Mouse (Mus musculus) embryonic stem cell, embryonic (primary cell): ENCODE measurements around the gene Nags.

Experiments
- CTCF ChIA-PET, 4 experiments: fragments of 300-600 bp in 2 of 4; fragments of 350-600 bp in 2 of 4; sonication (Branson Sonifier 250); formaldehyde crosslinking; loops; one replicate each; lab custom pipeline; 2022; ENCODE audit warnings: inconsistent platforms in 2 of 4; lab: Charles Lee
- POLR2A ChIA-PET, 4 experiments: fragments of 300-600 bp in 2 of 4; fragments of 350-600 bp in 2 of 4; sonication (Branson Sonifier 250); formaldehyde crosslinking; loops; one replicate each; lab custom pipeline; 2022; ENCODE audit warnings: antibody characterized with exemption in 4 of 4, inconsistent platforms in 1 of 4; lab: Charles Lee

Nags gene

GRCm38 (mm10) chr11:102145471-102146001 lies at the start of gene Nags:
Gene Nags (plus strand): TSS chr11:102145513.
- POLR2A ChIA-PET, result interaction anchor here in 2 of 4 experiments (0.9 to 1.4 kb wide), 3 partner anchors 9 to 122 kb away, joined by 3 read pairs; no protein-coding TSS in a partner anchor
- CTCF ChIA-PET, result interaction anchor here (0.5 to 1.3 kb wide), 6 partner anchors 11 to 139 kb away, joined by 3 to 4 read pairs (median 3); partner anchors contain the start of gene Tmem101 (in 2 of the 4)

DNA sequence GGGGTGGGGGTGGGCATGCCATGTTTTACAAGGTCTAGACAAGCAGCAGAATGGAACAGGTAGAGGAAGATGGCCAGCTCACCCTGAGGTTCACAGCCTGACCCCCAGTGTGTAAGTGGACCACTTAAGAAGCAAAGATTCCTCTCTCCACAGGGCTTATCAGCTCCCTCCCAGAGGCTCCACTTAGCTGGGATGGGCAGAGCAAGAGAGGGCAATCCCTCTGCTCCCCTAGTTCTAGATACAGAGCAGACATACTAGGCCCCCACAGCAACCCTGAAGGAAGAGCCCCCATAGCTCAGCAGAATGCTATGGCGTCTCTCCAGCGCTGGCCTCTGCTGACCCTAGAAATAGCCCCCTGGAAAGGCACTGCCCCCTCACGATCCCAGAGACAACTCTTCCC lies 49.6 kb upstream of the Nags start:
- ChIA-PET POLR2A (interaction anchor here in 2 of 4 experiments (0.6 to 1.6 kb wide), 10 partner anchors 8 to 1561 kb away, joined by 3 to 5 read pairs (median 3); partner anchors contain the start of genes G6pc3 (in 1 of the 2) and Tmem101 (in 1 of the 2)), CTCF (interaction anchor here in 1 of 4 experiments (0.7 to 1.6 kb wide), 2 partner anchors 8 to 392 kb away, joined by 3 to 6 read pairs; no protein-coding TSS in a partner anchor)

DNA sequence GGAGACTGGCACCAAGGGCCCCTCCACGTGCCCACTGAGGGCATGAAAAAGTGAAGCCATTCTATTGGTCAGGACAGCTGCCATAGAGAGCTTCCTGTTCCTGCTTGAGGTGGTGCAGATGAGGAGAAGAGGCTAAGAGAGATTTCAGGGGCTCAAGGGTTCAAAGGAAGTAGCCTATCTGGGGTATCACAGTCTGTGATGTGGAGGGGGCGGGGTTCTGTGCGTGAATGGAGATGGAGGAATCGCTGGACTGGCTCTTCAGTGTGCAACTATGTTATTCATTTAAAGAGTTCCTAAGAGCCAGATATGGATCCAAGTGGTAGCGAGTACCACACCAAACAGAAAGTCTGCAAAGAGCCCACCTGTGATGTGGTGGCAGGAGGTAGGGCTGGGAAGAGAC lies 48.9 kb upstream of the Nags start:
- POLR2A ChIA-PET, result interaction anchor here in 3 of 4 experiments (0.6 to 1.6 kb wide), 13 partner anchors 9 to 1683 kb away, joined by 3 to 5 read pairs (median 3); partner anchors contain the start of genes Cfap97d1 (in 1 of the 3), Cntd1 (in 1 of the 3), Coa3 (in 1 of the 3) and G6pc3 (in 1 of the 3)

GRCm38 (mm10) chr11:102096887-102097391 lies 48.4 kb upstream of the Nags start:
- ChIA-PET CTCF (interaction anchor here in 3 of 4 experiments (0.6 to 1.6 kb wide), 10 partner anchors 9 to 612 kb away, joined by 3 to 6 read pairs (median 4); no protein-coding TSS in a partner anchor), POLR2A (interaction anchor here (0.6 to 1.6 kb wide), 16 partner anchors 10 to 1683 kb away, joined by 3 to 5 read pairs (median 3); partner anchors contain the start of genes Cfap97d1 (in 1 of the 4), Cntd1 (in 1 of the 4), Coa3 (in 1 of the 4) and Tmem101 (in 1 of the 4))

More for the DNA sequence above, 48.9 kb upstream of the Nags start:
- CTCF ChIA-PET, result interaction anchor here in 3 of 4 experiments (0.6 to 1.6 kb wide), 7 partner anchors 9 to 612 kb away, joined by 3 to 6 read pairs (median 4); no protein-coding TSS in a partner anchor

- ChIA-PET POLR2A (interaction anchor here in 3 of 4 experiments (0.5 to 1.8 kb wide), 4 partner anchors 33 to 128 kb away, joined by 3 to 8 read pairs (median 5); partner anchors contain the start of gene Hdac5 (in 1 of the 3)), CTCF (interaction anchor here in 3 of 4 experiments (1.0 to 2.3 kb wide), 8 partner anchors 10 to 147 kb away, joined by 3 to 13 read pairs (median 4); partner anchors contain the start of genes BC030867 (in 1 of the 3) and Tmem101 (in 1 of the 3))
Observed at GRCm38 (mm10) chr11:102101219-102101618, 44.1 kb upstream of the Nags start, which contains the start of gene Ppy. Gene Ppy (minus strand): TSS chr11:102101319.

GRCm38 (mm10) chr11:102102485-102103258 lies 42.6 kb upstream of the Nags start:
- POLR2A ChIA-PET, result interaction anchor here in 2 of 4 experiments (0.6 to 1.7 kb wide), 7 partner anchors 23 to 437 kb away, joined by 3 to 8 read pairs (median 4); no protein-coding TSS in a partner anchor

DNA sequence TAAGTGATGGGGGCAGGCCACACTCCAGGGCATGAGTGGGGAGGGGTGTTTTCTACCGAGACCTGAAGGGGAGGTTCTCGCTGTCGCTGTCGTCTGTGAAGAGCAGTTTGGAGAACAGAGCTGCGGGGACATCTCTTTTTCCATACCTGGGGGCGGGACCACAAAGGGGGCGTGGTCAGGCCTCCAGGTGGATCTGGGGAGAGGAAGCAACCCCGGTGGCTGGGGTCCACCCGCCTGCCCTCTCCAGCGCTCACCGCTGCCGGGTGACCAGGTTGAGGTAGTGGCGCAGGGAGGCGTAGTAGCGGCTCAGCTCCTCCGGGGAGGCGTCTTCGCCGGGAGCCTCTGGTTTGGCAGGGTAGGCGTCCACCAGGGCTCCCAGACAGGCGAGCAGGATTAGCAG lies 38.4 kb upstream of the Nags start:
- CTCF ChIA-PET, result interaction anchor here (0.7 to 1.8 kb wide), 10 partner anchors 13 to 179 kb away, joined by 3 to 10 read pairs (median 4); partner anchors contain the start of genes BC030867 (in 1 of the 4) and Mpp2 (in 1 of the 4)
- POLR2A ChIA-PET, result interaction anchor here in 2 of 4 experiments (1.1 to 2.9 kb wide), 7 partner anchors 8 to 178 kb away, joined by 3 to 26 read pairs (median 4); partner anchors contain the start of gene Tmem101 (in 1 of the 2)

More at GRCm38 (mm10) chr11:102102485-102103258, 42.6 kb upstream of the Nags start:
- CTCF ChIA-PET, result interaction anchor here (0.5 to 2.3 kb wide), 32 partner anchors 9 to 422 kb away, joined by 3 to 13 read pairs (median 4); partner anchors contain the start of genes BC030867 (in 2 of the 4) and Tmem101 (in 2 of the 4)

GRCm38 (mm10) chr11:102107732-102108131 lies 37.6 kb upstream of the Nags start, which contains the start of gene Pyy:
Gene Pyy (minus strand): TSS chr11:102107832.
- CTCF ChIA-PET, result interaction anchor here (0.5 to 1.8 kb wide), 14 partner anchors 8 to 351 kb away, joined by 3 to 10 read pairs (median 4); partner anchors contain the start of genes BC030867 (in 1 of the 4) and Mpp2 (in 1 of the 4)
- POLR2A ChIA-PET, result interaction anchor here in 3 of 4 experiments (0.6 to 2.9 kb wide), 15 partner anchors 8 to 209 kb away, joined by 3 to 26 read pairs (median 3); partner anchors contain the start of gene Tmem101 (in 2 of the 3)

DNA sequence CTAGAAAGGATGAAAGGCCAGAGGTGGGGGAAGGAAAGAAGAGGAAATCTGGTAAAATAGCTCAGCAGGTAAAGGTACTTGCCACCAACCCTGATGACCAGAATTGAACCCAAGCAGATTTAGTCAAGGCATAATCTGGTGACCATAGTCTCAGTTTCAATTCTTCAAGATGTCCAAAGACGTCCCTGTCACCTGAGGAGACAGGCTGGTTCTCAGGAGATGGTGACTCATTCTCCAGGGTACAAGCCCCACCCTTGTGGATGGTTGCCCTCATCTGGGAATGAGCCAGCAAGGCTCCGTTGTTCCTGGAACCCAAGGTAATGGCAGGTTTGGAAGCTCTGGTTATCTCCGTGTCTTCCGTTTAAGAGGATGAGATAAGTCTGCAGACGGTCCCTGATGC lies 33.7 kb upstream of the Nags start:
- ChIA-PET CTCF (interaction anchor here in 1 of 4 experiments (1.6 kb wide), 1 partner anchor 27 kb away, joined by 3 read pairs; no protein-coding TSS in a partner anchor), POLR2A (interaction anchor here in 1 of 4 experiments (0.6 to 0.7 kb wide), 2 partner anchors 32 to 299 kb away, joined by 3 to 4 read pairs; no protein-coding TSS in a partner anchor)

DNA sequence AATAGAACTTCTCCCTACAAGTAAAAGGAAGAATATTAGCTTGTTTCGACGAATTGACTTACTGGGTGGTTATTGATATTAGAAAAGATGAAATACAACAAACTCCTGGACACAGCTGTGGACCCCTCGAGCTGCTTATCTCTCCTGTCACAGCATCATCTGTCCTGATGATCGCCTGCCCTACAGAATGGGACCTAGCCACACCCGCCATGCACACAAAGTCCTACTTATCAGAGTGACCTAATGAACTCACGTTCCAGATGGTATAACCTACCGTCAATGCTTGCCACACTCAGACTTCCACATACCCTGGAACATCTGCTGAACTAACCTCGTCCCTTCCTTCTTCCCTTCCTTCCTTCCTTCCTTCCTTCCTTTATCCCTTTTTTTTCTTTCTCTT lies 29.1 kb upstream of the Nags start:
- CTCF ChIA-PET, result interaction anchor here in 2 of 4 experiments (0.6 to 0.7 kb wide), 2 partner anchors 49 to 55 kb away, joined by 3 to 5 read pairs; no protein-coding TSS in a partner anchor
- POLR2A ChIA-PET, result interaction anchor here in 2 of 4 experiments (0.7 to 1.0 kb wide), 4 partner anchors 9 to 158 kb away, joined by 3 to 5 read pairs (median 4); partner anchors contain the start of gene Pyy (in 1 of the 2)

GRCm38 (mm10) chr11:102117386-102117785 lies 27.9 kb upstream of the Nags start:
- CTCF ChIA-PET, result interaction anchor here in 2 of 4 experiments (0.5 to 1.6 kb wide), 7 partner anchors 12 to 152 kb away, joined by 3 to 5 read pairs (median 3); no protein-coding TSS in a partner anchor
- POLR2A ChIA-PET, result interaction anchor here in 3 of 4 experiments (0.6 to 1.4 kb wide), 6 partner anchors 10 to 23 kb away, joined by 3 to 5 read pairs (median 3); no protein-coding TSS in a partner anchor

DNA sequence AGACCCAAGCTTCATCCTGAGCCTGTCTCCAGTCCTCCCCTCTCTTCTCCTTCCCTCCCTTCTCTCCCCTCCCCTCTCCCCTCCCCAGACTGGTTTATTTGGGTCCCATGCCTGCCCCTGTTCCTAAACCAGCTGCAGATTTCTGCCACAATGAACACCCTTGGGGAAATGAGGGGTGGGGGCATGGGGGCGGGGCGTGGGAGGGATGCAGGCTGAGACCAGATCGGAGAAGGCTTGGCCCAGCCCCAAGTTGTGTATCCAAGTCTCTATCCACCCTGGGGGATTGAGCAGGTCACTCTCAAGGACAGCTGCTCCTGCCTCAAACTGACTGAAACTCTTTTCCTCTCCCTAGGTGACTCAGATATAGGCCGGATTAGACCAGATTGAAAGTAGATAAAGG lies 10.8 kb upstream of the Nags start:
- CTCF ChIA-PET, result interaction anchor here (0.5 to 1.9 kb wide), 49 partner anchors 8 to 1852 kb away, joined by 3 to 13 read pairs (median 4); partner anchors contain the start of genes BC030867 (in 2 of the 4), Tmem101 (in 2 of the 4), Ppy (in 1 of the 4) and Pyy (in 1 of the 4)
- POLR2A ChIA-PET, result interaction anchor here (0.6 to 2.5 kb wide), 54 partner anchors 8 to 693 kb away, joined by 3 to 26 read pairs (median 4); partner anchors contain the start of genes Slc25a39 (in 3 of the 4), Pyy (in 2 of the 4), BC030867 (in 1 of the 4) and Cd300lg (in 1 of the 4)

- ChIA-PET CTCF (interaction anchor here (0.6 to 2.5 kb wide), 51 partner anchors 9 to 555 kb away, joined by 3 to 13 read pairs (median 3); partner anchors contain the start of genes BC030867 (in 2 of the 4), Cfap97d1 (in 1 of the 4), Fam171a2 (in 1 of the 4) and Ppy (in 1 of the 4)), POLR2A (interaction anchor here in 2 of 4 experiments (0.6 to 2.2 kb wide), 10 partner anchors 11 to 329 kb away, joined by 3 to 8 read pairs (median 4); partner anchors contain the start of genes Asb16 (in 1 of the 2), BC030867 (in 1 of the 2), Dusp3 (in 1 of the 2) and Hdac5 (in 1 of the 2))
Observed at GRCm38 (mm10) chr11:102137625-102138446, 7.5 kb upstream of the Nags start.

DNA sequence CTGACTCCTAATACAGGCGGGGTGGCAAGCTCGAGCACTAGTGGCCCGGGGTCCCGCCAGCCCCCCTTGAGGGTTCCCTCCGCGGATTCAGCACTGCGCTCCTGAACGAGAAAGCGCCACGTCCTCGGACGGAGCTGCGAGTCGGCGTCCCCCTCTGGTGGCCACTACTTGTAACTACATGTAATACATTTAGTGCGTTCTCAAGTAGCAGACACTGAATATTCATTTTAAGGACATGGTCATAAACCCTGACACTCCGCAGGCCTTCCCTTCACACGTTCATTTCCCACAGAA lies 6.9 kb upstream of the Nags start:
- ChIA-PET POLR2A (interaction anchor here in 2 of 4 experiments (0.6 to 2.2 kb wide), 9 partner anchors 10 to 328 kb away, joined by 3 to 8 read pairs (median 4); partner anchors contain the start of genes Asb16 (in 1 of the 2), BC030867 (in 1 of the 2), Hdac5 (in 1 of the 2) and Ppy (in 1 of the 2)), CTCF (interaction anchor here (0.5 to 2.5 kb wide), 52 partner anchors 8 to 475 kb away, joined by 3 to 13 read pairs (median 4); partner anchors contain the start of genes BC030867 (in 1 of the 4), Cfap97d1 (in 1 of the 4), Fam171a2 (in 1 of the 4) and Ppy (in 1 of the 4))

GRCm38 (mm10) chr11:102140508-102140907 lies 4.8 kb upstream of the Nags start:
- POLR2A ChIA-PET, result interaction anchor here in 1 of 4 experiments (0.8 to 1.1 kb wide), 3 partner anchors 15 to 23 kb away, joined by 3 to 5 read pairs (median 3); partner anchors contain the start of gene Tmem101

More at GRCm38 (mm10) chr11:102140508-102140907, 4.8 kb upstream of the Nags start:
- CTCF ChIA-PET, result interaction anchor here (0.7 to 1.4 kb wide), 6 partner anchors 14 to 166 kb away, joined by 3 to 5 read pairs (median 3); partner anchors contain the start of gene Tmem101 (in 1 of the 4)
